Mouse (Mus musculus): ENCODE results near the gene Gm37419. TPM values are rescaled to one million over a fixed set of nuclear protein-coding genes. Genes with fewer than 3 reads are reported as not detected.

The Gm37419 gene
- total RNA-seq (2023) = not detected

GRCm38 (mm10) chr16:23988466-23989208, at the start of gene Gm37419, which contains the start of gene Bcl6:
Gm37419 (plus strand) TSS chr16:23988482.
Bcl6 (minus strand) TSS chr16:23988852.

Other genes starting within 250 kb of the Gm37419 start
- gene Sst, start 97.5 kb upstream of the Gm37419 start, total RNA-seq (2023) = not detected
- not detected for gene Rtp2, start 56.1 kb upstream of the Gm37419 start, total RNA-seq (2023)
- 10 to 100 TPM; 86.0 to 97.8 TPM for gene Bcl6, start 370 bp downstream of the Gm37419 start, total RNA-seq (2023)